Mouse (Mus musculus): Measurements from ENCODE around the gene Syne4. TPM values are rescaled to one million over a fixed set of nuclear protein-coding genes. Genes with fewer than 3 reads are reported as not detected.

Syne4 gene
- polyA plus RNA-seq, 1 experiment from 2014 or later = 19.0 TPM

DNA sequence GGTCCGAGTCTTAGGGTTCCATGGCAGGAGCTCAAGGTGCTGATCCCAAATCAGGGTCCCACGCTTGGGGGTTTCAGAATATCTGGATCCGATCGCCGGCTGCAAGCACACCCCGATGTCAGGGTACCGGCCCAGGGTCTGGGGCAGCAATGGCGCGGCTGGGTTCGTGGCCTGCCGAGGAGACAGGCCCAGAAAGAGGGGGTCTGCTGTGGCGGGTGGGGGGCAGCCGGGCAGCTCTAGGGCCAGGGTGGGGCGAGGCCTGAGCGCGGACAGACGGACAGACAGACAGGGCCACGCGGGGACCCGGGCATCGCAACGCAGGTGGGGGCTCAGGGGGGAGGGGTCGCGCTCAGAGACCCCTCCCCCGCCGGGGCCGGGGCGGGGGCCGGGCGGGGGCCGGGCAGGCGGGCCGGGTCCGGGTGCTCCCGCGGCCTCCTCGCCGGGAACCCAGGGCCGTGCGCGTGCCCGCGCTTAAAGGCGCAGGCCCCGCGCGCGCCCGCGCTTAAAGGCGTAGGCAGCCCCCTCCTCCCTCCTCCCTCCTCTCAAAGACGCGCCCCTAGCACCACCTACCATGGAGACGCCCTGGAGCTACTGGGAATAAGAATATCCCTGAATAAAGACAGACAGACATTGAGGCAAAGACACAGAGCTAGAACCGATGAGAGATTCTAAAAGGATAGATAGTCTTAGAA is 48.2 kb downstream of the Syne4 start, which contains the start of gene Lrfn3:
TSS of gene Lrfn3 (minus strand) at position 121 of the 692 bp plus-strand sequence.
- peak; percentile 83 for ATAC-seq (ENCODE audit: low read depth)
- Histone ChIP-seq H3K27ac (replicated peaks) (peak within 1 kb of the TSS; percentile 54), H3K4me1 (replicated peaks) (peaks cover 57% of the 10 kb centered on the region), H3K27me3 (peaks cover 19% of the 10 kb centered on the region), H3K36me3 (peaks cover 22% of the 10 kb centered on the region), H3K9me3 (no peaks in the 10 kb centered on the region), H3K9ac (peak within 1 kb of the TSS; percentile 96), H3K4me2 (peak within 1 kb of the TSS; percentile 83), H3K4me3 (peak within 1 kb of the TSS; percentile 70)
- WGBS = 1% methylated on average over 51 of the region's 55 CpGs

- 67% methylated on average over 6 of the region's 6 CpGs for WGBS
- H3K9me3 ChIP-seq = no peaks in the 10 kb centered on the region
- H3K27me3 ChIP-seq = peaks cover 19% of the 10 kb centered on the region
- H3K4me2 ChIP-seq = peak overlapping the region; percentile 83
- peak overlapping the region; percentile 96 for H3K9ac ChIP-seq
- H3K36me3 ChIP-seq = peaks cover 17% of the 10 kb centered on the region
- peaks cover 51% of the 10 kb centered on the region for H3K4me1 ChIP-seq (replicated peaks)
- peak; percentile 45 for ATAC-seq (ENCODE audit: low read depth)
- peak overlapping the region; percentile 54 for H3K27ac ChIP-seq (replicated peaks)
- peak overlapping the region; percentile 70 for H3K4me3 ChIP-seq
These were observed 48.7 kb downstream of the Syne4 start for GRCm38 (mm10) chr7:30363344-30363738.

DNA sequence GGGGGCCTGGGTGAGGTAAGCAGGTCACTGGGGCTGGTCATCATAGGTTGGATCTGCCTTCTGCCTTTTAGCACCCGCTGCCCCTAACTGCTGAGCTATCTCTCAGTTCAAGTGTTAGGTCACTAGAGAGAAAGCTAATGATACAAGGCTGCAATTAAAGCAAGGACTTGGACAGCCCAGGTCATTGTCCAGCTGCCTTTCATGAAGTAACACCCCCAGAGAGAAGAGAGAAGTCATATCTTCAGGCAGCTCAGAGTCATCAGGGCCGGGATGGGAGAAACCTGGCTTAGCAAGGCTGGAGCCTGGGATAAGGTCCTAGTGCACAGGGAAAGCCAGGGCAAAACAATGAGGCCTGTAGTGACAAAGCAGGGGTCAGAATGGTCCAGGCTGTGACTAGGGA is 52.9 kb downstream of the Syne4 start:
- peaks cover 10% of the 10 kb centered on the region for H3K4me1 ChIP-seq (replicated peaks)
- H3K4me2 ChIP-seq = no peak overlapping the region
- H3K27ac ChIP-seq (replicated peaks) = no peak overlapping the region
- 63% methylated on average over 2 of the region's 2 CpGs for WGBS
- no peak overlapping the region for H3K9ac ChIP-seq
- H3K4me3 ChIP-seq = no peak overlapping the region
- H3K36me3 ChIP-seq = no peaks in the 10 kb centered on the region
- H3K27me3 ChIP-seq = peaks cover 19% of the 10 kb centered on the region
- no peaks in the 10 kb centered on the region for H3K9me3 ChIP-seq
- ATAC-seq (ENCODE audit: low read depth) = no peak

Other genes with a start within 250 kb of the Syne4 start
- gene Zfp82, start 241.9 kb upstream of the Syne4 start, polyA plus RNA-seq (2015; fragmentation: Nextera tagmentation; extraction: Ambion mirVana) = 12.0 and 14.2 TPM in 2 replicates
- gene Gm26920, start 224.4 kb upstream of the Syne4 start, polyA plus RNA-seq (2015; fragmentation: Nextera tagmentation; extraction: Ambion mirVana) = 1.2 and 1.5 TPM in 2 replicates
- 16.2 and 16.4 TPM in 2 replicates for gene Zfp566, start 224.3 kb upstream of the Syne4 start, polyA plus RNA-seq (2015; fragmentation: Nextera tagmentation; extraction: Ambion mirVana)
- 102 and 106 TPM in 2 replicates for gene Zfp260, start 220.0 kb upstream of the Syne4 start, polyA plus RNA-seq (2015; fragmentation: Nextera tagmentation; extraction: Ambion mirVana)
- 13.4 and 13.8 TPM in 2 replicates for gene Zfp382, start 192.9 kb upstream of the Syne4 start, polyA plus RNA-seq (2015; fragmentation: Nextera tagmentation; extraction: Ambion mirVana)
- gene Zfp146, start 145.1 kb upstream of the Syne4 start, polyA plus RNA-seq (2015; fragmentation: Nextera tagmentation; extraction: Ambion mirVana) = 14.2 TPM in 2 replicates
- gene Cox7a1, start 130.7 kb upstream of the Syne4 start, polyA plus RNA-seq (2015; fragmentation: Nextera tagmentation; extraction: Ambion mirVana) = 5.3 and 6.9 TPM in 2 replicates
- 79.5 and 83.0 TPM in 2 replicates for gene Capns1, start 116.0 kb upstream of the Syne4 start, polyA plus RNA-seq (2015; fragmentation: Nextera tagmentation; extraction: Ambion mirVana)
- gene Polr2i, start 82.9 kb upstream of the Syne4 start, polyA plus RNA-seq (2015; fragmentation: Nextera tagmentation; extraction: Ambion mirVana) = 176 and 184 TPM in 2 replicates
- gene Tbcb, start 82.5 kb upstream of the Syne4 start, polyA plus RNA-seq (2015; fragmentation: Nextera tagmentation; extraction: Ambion mirVana) = 406 and 418 TPM in 2 replicates
- not detected in 2 replicates for gene Ovol3, start 79.1 kb upstream of the Syne4 start, polyA plus RNA-seq (2015; fragmentation: Nextera tagmentation; extraction: Ambion mirVana)
- gene Thap8, start 34.7 kb upstream of the Syne4 start, polyA plus RNA-seq (2015; fragmentation: Nextera tagmentation; extraction: Ambion mirVana) = 0.47 and 0.81 TPM in 2 replicates
- gene Wdr62, start 34.4 kb upstream of the Syne4 start, polyA plus RNA-seq (2015; fragmentation: Nextera tagmentation; extraction: Ambion mirVana) = 3.8 and 4.0 TPM in 2 replicates
- gene Clip3, start 23.1 kb upstream of the Syne4 start, polyA plus RNA-seq (2015; fragmentation: Nextera tagmentation; extraction: Ambion mirVana) = 103 and 113 TPM in 2 replicates
- gene Alkbh6, start 6.1 kb upstream of the Syne4 start, polyA plus RNA-seq (2015; fragmentation: Nextera tagmentation; extraction: Ambion mirVana) = 120 and 123 TPM in 2 replicates
- gene E130208F15Rik, start 6.9 kb downstream of the Syne4 start, polyA plus RNA-seq (2015; fragmentation: Nextera tagmentation; extraction: Ambion mirVana) = 5.7 TPM in 1 of 2 replicates, not detected in the other
- 18.0 and 22.9 TPM in 2 replicates for gene Sdhaf1, start 9.1 kb downstream of the Syne4 start, polyA plus RNA-seq (2015; fragmentation: Nextera tagmentation; extraction: Ambion mirVana)
- gene Lrfn3, start 48.0 kb downstream of the Syne4 start, polyA plus RNA-seq (2015; fragmentation: Nextera tagmentation; extraction: Ambion mirVana) = 10.8 and 12.7 TPM in 2 replicates
- gene Tyrobp, start 99.0 kb downstream of the Syne4 start, polyA plus RNA-seq (2015; fragmentation: Nextera tagmentation; extraction: Ambion mirVana) = 35.3 and 40.8 TPM in 2 replicates
- gene Hcst, start 105.0 kb downstream of the Syne4 start, polyA plus RNA-seq (2015; fragmentation: Nextera tagmentation; extraction: Ambion mirVana) = 1.0 TPM in 1 of 2 replicates, not detected in the other
- gene Nfkbid, start 106.9 kb downstream of the Syne4 start, polyA plus RNA-seq (2015; fragmentation: Nextera tagmentation; extraction: Ambion mirVana) = 1.9 and 2.8 TPM in 2 replicates
- 528 and 571 TPM in 2 replicates for gene Aplp1, start 130.7 kb downstream of the Syne4 start, polyA plus RNA-seq (2015; fragmentation: Nextera tagmentation; extraction: Ambion mirVana)
- 3.3 and 3.9 TPM in 2 replicates for gene Kirrel2, start 142.9 kb downstream of the Syne4 start, polyA plus RNA-seq (2015; fragmentation: Nextera tagmentation; extraction: Ambion mirVana)
- gene Nphs1, start 143.5 kb downstream of the Syne4 start, polyA plus RNA-seq (2015; fragmentation: Nextera tagmentation; extraction: Ambion mirVana) = 0.77 and 1.0 TPM in 2 replicates
- gene Prodh2, start 178.8 kb downstream of the Syne4 start, polyA plus RNA-seq (2015; fragmentation: Nextera tagmentation; extraction: Ambion mirVana) = not detected in 2 replicates
- 86.8 and 95.2 TPM in 2 replicates for gene Arhgap33, start 220.3 kb downstream of the Syne4 start, polyA plus RNA-seq (2015; fragmentation: Nextera tagmentation; extraction: Ambion mirVana)
- gene Hspb6, start 237.4 kb downstream of the Syne4 start, polyA plus RNA-seq (2015; fragmentation: Nextera tagmentation; extraction: Ambion mirVana) = 6.6 TPM in 2 replicates
- 6.7 and 8.6 TPM in 2 replicates for gene Proser3, start 237.5 kb downstream of the Syne4 start, polyA plus RNA-seq (2015; fragmentation: Nextera tagmentation; extraction: Ambion mirVana)
- gene Lin37, start 245.0 kb downstream of the Syne4 start, polyA plus RNA-seq (2015; fragmentation: Nextera tagmentation; extraction: Ambion mirVana) = 60.9 and 62.9 TPM in 2 replicates
- gene U2af1l4, start 248.5 kb downstream of the Syne4 start, polyA plus RNA-seq (2015; fragmentation: Nextera tagmentation; extraction: Ambion mirVana) = 92.6 and 113 TPM in 2 replicates
- gene Gm49396, start 248.5 kb downstream of the Syne4 start, polyA plus RNA-seq (2015; fragmentation: Nextera tagmentation; extraction: Ambion mirVana) = 14.5 and 15.1 TPM in 2 replicates
- 126 and 147 TPM in 2 replicates for gene Psenen, start 248.8 kb downstream of the Syne4 start, polyA plus RNA-seq (2015; fragmentation: Nextera tagmentation; extraction: Ambion mirVana)

Data from neural tube, embryonic 13.5 days (tissue).